Mouse (Mus musculus) neutrophil, adult 5-6 weeks (primary cell): ENCODE results near the gene Tmem17. TPM values are rescaled to one million over a fixed set of nuclear protein-coding genes. Genes with fewer than 3 reads are reported as not detected.

ENCODE experiments used
- ATAC-seq: fragments of 151-379, 151-347 bp; 2 replicates; pipeline ENCODE4 v1.8.0; 2017; ENCODE audit warnings: mild to moderate bottlenecking, moderate TSS enrichment; ENCODE audit not compliant: insufficient number of reproducible peaks, poor library complexity, low FRiP score, severe bottlenecking; ENCODE audit errors: extremely low read depth
- total RNA-seq: library from RNA; stranded (forward); fragments of 200-1000 nt; gene quantifications from 2 replicates; pipeline ENCODE4 v1.2.3, GENCODE M21; 2017

Tmem17 gene
- total RNA-seq, 1 experiment from 2014 or later = 2.7 TPM

- ATAC-seq = no peak
Measured at GRCm38 (mm10) chr11:22561329-22561592, 49.4 kb downstream of the Tmem17 start.

DNA sequence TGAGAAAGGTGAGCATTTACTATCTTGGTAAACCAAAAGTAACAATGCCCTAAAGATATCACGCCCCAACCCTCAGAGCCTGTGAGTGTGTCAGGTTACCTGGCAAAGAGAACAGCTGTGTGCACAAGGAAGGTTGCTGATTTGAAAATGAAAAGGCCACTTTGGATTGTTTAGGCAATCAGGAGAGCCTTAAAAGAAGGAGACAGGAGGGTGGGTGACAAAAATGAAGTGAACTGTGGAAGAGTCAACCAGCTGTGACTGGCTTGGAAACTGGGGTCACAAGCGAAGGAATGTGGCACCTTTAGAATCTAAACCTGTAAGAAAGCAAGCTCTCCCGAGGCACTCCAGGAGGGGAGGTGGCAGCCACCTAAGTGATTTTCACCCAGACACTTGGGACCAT is 51.8 kb downstream of the Tmem17 start:
- ATAC-seq = no peak

DNA sequence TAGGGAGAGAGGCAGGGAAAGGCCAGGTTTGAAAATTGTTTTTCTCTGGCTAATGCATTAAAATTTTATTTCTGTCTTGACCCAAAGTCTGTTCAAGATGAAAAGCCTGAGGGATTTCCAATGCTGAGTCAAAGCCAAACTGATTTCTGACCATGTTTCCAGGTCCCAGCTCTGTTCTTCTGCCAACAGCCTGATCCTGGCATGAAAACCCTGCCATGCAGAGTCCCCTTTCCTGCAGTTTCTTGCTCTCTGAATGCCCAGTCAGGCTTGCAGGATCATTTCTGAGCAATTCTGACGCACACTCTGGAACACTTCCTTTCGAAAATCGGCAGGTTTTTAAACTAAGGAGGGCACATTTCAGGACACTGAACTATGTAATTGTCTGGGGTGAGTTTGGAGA is 52.8 kb downstream of the Tmem17 start:
- ATAC-seq = no peak

Other genes with a start within 250 kb of the Tmem17 start
- gene Ehbp1, start 169.8 kb upstream of the Tmem17 start, total RNA-seq = 2.1 and 4.5 TPM in 2 replicates